Mouse (Mus musculus): Measurements from ENCODE around the gene Arl6. TPM values are rescaled to one million over a fixed set of nuclear protein-coding genes. Genes with fewer than 3 reads are reported as not detected.

Arl6 gene
- total and polyA plus RNA-seq, 2 experiments from 2014 or later = 8.7 to 18.2 TPM

DNA sequence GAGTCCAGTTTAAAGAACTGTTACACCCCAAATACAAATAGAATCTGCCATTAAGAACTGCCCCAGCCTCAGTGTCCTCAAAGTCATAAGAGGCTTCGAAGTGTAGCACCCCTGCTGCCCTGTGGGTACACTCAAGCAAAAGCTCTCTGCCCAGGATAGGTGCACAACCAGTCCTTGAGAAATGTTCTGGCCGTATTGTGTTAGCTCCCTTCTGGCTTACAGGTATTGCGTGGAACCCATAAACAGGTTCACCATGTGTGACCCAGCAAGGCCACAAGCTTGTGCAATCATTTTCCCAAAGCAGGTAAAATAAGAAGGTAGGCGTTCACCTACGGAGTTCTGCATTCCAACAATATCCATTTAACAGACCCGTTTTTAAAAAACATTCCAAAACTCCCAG lies 41.9 kb downstream of the Arl6 start:
- DNase-seq (ENCODE audit: low spot score) = no peak
- WGBS = 86% methylated on average over 6 of the region's 6 CpGs
- peaks cover 44% of the 10 kb centered on the region for H3K4me1 ChIP-seq (ENCODE audit: control insufficient read depth, insufficient read depth)

DNA sequence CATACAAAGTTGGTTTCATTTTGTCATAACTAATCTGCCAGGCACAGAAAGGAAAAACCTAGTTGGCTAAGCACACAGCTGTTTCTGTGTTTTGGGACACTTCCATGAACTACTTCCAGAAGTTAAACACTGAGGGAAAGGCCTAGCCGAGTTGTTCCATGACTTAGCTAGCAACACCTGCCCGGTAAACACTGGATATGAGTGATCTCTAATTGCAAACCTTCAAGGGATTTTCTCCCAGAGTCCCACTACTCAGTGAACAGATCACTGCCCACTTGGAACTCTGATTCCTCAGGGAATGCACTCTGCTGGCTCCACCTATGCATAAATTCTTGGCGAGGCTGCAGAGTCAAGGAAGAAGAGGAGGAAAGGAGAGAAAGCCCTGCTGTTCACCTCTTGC lies 44.5 kb downstream of the Arl6 start:
- TF ChIP-seq CTCF (IDR thresholded peaks at IDR 0.05; ENCODE audit: low read depth) (no peak), EP300 (IDR thresholded peaks at IDR 0.05; ENCODE audit: low read depth) (no peak)
- peaks cover 57% of the 10 kb centered on the region for H3K4me1 ChIP-seq (ENCODE audit: control insufficient read depth, insufficient read depth)
- 31% methylated on average over 3 of the region's 3 CpGs for WGBS
- ATAC-seq (ENCODE audit: insufficient read depth, low read depth) (no peak), DNase-seq (ENCODE audit: low spot score) (no peak)
- H3K4me3 ChIP-seq (ENCODE audit: low read depth, low read length) = no peak overlapping the region
- peak overlapping the region; percentile 7; the same call in 1 of the 2 replicates for H3K4me2 ChIP-seq (ENCODE audit: low read depth, low read length)
- no peaks in the 10 kb centered on the region for H3K9me3 ChIP-seq (replicated peaks; ENCODE audit: control insufficient read depth, low read length)
- peak overlapping the region; percentile 74 for H3K27ac ChIP-seq (ENCODE audit: low read depth)
- no peaks in the 10 kb centered on the region for H3K36me3 ChIP-seq (replicated peaks; ENCODE audit: control insufficient read depth, insufficient read depth, low read length)
- no peak overlapping the region; the same call in 1 of the 2 replicates for H3K9ac ChIP-seq (replicated peaks; ENCODE audit: low read depth, low read length)
- no peaks in the 10 kb centered on the region for H3K27me3 ChIP-seq (ENCODE audit: control insufficient read depth, insufficient read depth, low read length)

More for the DNA sequence above, 41.9 kb downstream of the Arl6 start:
- Histone ChIP-seq H3K4me2 (ENCODE audit: low read depth, low read length) (no peak overlapping the region), H3K27ac (ENCODE audit: low read depth) (peak overlapping the region; percentile 99), H3K9ac (replicated peaks; ENCODE audit: low read depth, low read length) (no peak overlapping the region), H3K4me3 (ENCODE audit: low read depth, low read length) (no peak overlapping the region), H3K36me3 (replicated peaks; ENCODE audit: control insufficient read depth, insufficient read depth, low read length) (no peaks in the 10 kb centered on the region), H3K9me3 (replicated peaks; ENCODE audit: control insufficient read depth, low read length) (no peaks in the 10 kb centered on the region), H3K27me3 (ENCODE audit: control insufficient read depth, insufficient read depth, low read length) (no peaks in the 10 kb centered on the region)
- ATAC-seq (ENCODE audit: insufficient read depth, low read depth) = no peak
- TF ChIP-seq CTCF (IDR thresholded peaks at IDR 0.05; ENCODE audit: low read depth) = no peak
- no peak for TF ChIP-seq EP300 (IDR thresholded peaks at IDR 0.05; ENCODE audit: low read depth)

DNA sequence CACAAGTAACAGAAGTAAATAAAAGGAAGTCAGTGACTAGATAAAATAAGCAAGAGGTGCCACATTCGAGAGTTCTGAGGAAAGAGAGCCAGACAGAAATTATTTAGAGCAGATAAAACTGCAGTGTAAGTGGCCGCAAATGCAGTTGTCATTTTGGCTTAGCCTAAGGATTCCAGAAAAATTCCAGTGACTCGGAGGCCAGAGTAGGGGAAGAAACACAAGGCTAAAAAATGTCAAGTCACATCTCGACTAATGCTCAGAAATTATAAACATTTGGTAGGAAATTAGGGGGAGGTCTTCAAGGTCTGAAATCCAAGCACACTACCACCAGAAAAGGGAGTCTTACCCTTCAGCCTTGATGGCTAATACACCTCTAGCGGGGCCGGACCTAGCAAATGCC lies 48.4 kb downstream of the Arl6 start:
- Histone ChIP-seq H3K9ac (replicated peaks; ENCODE audit: low read depth, low read length) (no peak overlapping the region), H3K36me3 (replicated peaks; ENCODE audit: control insufficient read depth, insufficient read depth, low read length) (no peaks in the 10 kb centered on the region), H3K4me3 (ENCODE audit: low read depth, low read length) (no peak overlapping the region), H3K27me3 (ENCODE audit: control insufficient read depth, insufficient read depth, low read length) (no peaks in the 10 kb centered on the region), H3K27ac (ENCODE audit: low read depth) (peak overlapping the region; percentile 78), H3K4me2 (ENCODE audit: low read depth, low read length) (peak overlapping the region; percentile 21; the same call in 1 of the 2 replicates), H3K4me1 (ENCODE audit: control insufficient read depth, insufficient read depth) (peaks cover 64% of the 10 kb centered on the region), H3K9me3 (replicated peaks; ENCODE audit: control insufficient read depth, low read length) (no peaks in the 10 kb centered on the region)
- TF ChIP-seq CTCF (IDR thresholded peaks at IDR 0.05; ENCODE audit: low read depth) (no peak), EP300 (IDR thresholded peaks at IDR 0.05; ENCODE audit: low read depth) (no peak)
- no peak for ATAC-seq (ENCODE audit: insufficient read depth, low read depth)
- WGBS = 24% methylated on average over 6 of the region's 6 CpGs
- DNase-seq (ENCODE audit: low spot score) = no peak

DNA sequence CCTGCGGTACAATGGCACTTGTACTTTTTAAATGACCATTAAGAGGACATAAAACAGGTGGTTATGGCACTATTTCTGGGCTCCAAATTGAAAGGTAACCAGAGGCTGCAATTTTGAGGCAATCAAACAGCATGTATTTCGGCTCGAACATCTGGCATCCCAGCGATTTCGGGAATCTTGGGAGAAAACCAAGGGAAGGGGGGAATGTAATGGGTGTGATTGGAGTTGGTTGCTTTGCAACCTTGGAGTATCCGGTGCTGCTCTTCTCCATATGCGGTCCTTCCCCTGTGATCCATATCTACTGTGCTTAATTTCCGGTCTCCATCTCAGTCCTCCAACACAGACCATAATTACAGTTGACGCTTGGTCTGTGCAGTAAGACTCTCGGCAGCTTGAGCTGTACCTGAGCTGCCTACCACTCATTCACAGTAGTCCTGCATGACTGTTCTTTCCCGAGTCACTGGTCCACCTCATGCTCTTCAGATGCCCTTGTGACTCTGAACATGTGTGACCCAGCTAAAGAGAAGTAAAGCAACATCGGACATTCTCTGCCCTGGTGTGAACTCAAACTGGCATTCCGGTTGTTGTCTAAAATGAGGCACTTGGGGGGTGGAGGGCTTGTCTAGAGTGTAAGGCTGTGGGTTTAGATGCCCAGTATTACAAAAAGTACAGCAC lies 50.7 kb downstream of the Arl6 start:
- ATAC-seq (ENCODE audit: insufficient read depth, low read depth) (peak; percentile 19; the same call in 1 of the 2 replicates), DNase-seq (ENCODE audit: low spot score) (no peak)
- Histone ChIP-seq H3K36me3 (replicated peaks; ENCODE audit: control insufficient read depth, insufficient read depth, low read length) (no peaks in the 10 kb centered on the region), H3K27me3 (ENCODE audit: control insufficient read depth, insufficient read depth, low read length) (no peaks in the 10 kb centered on the region), H3K27ac (ENCODE audit: low read depth) (peak overlapping the region; percentile 93), H3K4me3 (ENCODE audit: low read depth, low read length) (no peak overlapping the region), H3K9me3 (replicated peaks; ENCODE audit: control insufficient read depth, low read length) (no peaks in the 10 kb centered on the region), H3K9ac (replicated peaks; ENCODE audit: low read depth, low read length) (no peak overlapping the region; the same call in 1 of the 2 replicates), H3K4me2 (ENCODE audit: low read depth, low read length) (peak overlapping the region; percentile 43), H3K4me1 (ENCODE audit: control insufficient read depth, insufficient read depth) (peaks cover 56% of the 10 kb centered on the region)
- no peak for TF ChIP-seq EP300 (IDR thresholded peaks at IDR 0.05; ENCODE audit: low read depth)
- no peak for TF ChIP-seq CTCF (IDR thresholded peaks at IDR 0.05; ENCODE audit: low read depth)
- WGBS = 52% methylated on average over 13 of the region's 13 CpGs

DNA sequence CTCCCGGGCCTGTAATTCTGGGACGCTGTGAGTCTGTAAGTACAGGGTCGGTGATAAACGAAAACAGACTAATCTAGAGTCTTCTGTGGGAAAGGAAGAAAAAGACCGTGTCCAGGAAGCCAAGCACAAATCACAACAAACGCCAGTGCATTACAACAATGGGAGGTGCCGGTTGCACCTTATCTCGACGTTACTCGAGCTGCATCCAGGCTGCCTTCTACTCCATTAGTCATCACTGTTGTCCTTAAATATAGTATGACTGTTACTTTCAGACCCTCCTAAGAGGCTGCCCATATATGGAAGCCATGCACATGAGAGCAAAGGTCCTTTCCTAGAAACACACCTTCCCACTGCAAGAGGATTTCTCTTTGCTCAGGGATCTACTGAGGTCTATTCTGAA lies 51.4 kb downstream of the Arl6 start:
- ATAC-seq (ENCODE audit: insufficient read depth, low read depth) = peak; percentile 86
- no peak overlapping the region for H3K4me3 ChIP-seq (ENCODE audit: low read depth, low read length)
- WGBS = 7% methylated on average over 10 of the region's 10 CpGs

More for the DNA sequence above, 51.4 kb downstream of the Arl6 start:
- Histone ChIP-seq H3K36me3 (replicated peaks; ENCODE audit: control insufficient read depth, insufficient read depth, low read length) (no peaks in the 10 kb centered on the region), H3K4me1 (ENCODE audit: control insufficient read depth, insufficient read depth) (peaks cover 56% of the 10 kb centered on the region), H3K27me3 (ENCODE audit: control insufficient read depth, insufficient read depth, low read length) (no peaks in the 10 kb centered on the region), H3K4me2 (ENCODE audit: low read depth, low read length) (peak overlapping the region; percentile 43), H3K27ac (ENCODE audit: low read depth) (peak overlapping the region; percentile 93), H3K9me3 (replicated peaks; ENCODE audit: control insufficient read depth, low read length) (no peaks in the 10 kb centered on the region), H3K9ac (replicated peaks; ENCODE audit: low read depth, low read length) (no peak overlapping the region)
- peak; percentile 92 for DNase-seq (ENCODE audit: low spot score)
- TF ChIP-seq EP300 (IDR thresholded peaks at IDR 0.05; ENCODE audit: low read depth) = no peak
- no peak for TF ChIP-seq CTCF (IDR thresholded peaks at IDR 0.05; ENCODE audit: low read depth)

Data from heart, postnatal 0 days (tissue).